Mouse (Mus musculus): ENCODE measurements around the gene Gm20878. TPM values are rescaled to one million over a fixed set of nuclear protein-coding genes. Genes with fewer than 3 reads are reported as not detected.

The Gm20878 gene
- 3.9 and 4.7 TPM in 2 replicates for polyA plus RNA-seq (2012; rRNA removed)

DNA sequence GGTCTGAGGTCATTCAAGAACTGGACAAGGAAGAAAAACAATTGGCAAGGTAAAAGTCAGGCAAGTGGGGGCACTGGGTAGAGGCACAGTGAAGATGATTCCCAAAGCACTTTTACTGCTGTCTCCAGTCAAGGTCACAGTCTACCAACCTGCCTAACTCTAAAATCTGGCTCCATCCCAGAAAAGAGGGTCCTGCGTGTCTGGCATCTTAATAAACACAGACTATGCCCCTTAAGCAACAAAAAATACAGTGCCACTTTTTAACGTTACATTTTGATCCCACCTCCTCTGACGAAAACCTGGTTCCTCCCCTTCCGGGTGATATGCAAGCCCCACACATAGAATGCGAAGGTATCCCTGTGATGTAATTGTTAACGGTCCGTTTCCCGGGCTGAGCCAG is at the start of gene Gm20878:
TSS of gene Gm20878 (plus strand) at position 301 of the 400 bp plus-strand sequence.

DNA sequence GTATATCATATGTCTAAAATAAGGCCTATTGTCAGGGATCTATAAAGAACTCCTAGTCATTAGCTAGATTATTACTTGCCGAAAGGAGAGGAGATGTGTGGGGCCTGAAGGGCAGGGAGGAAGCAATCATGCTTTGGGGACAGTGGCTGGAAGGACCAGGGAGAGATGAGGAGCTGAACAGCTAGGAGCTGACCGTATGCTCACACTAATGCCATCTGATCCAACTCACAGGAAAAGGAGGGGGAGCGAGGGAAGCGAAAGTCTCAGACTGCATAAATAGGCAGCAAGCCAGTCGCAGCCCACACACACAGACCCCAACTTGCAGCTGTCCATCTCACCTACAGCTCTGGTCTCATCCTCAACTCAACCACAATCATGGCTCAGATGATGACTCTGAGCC is 38.1 kb upstream of the Gm20878 start, which contains the start of gene Gm21541:
TSS of gene Gm21541 (plus strand) at position 301 of the 400 bp plus-strand sequence.

DNA sequence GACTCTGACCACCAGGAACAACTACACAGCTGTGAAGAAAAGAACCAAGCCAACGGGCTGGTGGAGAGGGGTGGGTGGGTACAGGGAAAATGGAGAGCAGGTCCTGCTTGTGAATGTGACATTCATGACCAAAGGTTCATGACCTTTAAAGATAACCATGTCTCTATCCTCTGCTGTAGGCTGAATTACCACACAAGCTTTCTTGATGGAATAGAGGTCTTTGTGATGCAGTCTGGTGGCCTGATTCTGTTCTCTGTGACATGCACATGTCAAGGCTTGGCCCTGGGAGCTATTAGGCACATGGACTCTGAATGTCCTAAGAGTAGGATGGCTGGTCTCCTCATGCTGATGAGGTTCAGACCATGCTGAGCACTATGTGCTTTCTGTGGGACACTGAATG is 24.4 kb downstream of the Gm20878 start, which contains the start of gene Fam205a4:
TSS of gene Fam205a4 (plus strand) at position 301 of the 400 bp plus-strand sequence.

Other genes starting within 250 kb of the Gm20878 start
- 63.3 and 84.9 TPM in 2 replicates for gene Cntfr, start 244.5 kb upstream of the Gm20878 start, polyA plus RNA-seq (2012; rRNA removed)
- 34.2 and 80.9 TPM in 2 replicates for gene Il11ra1, start 241.6 kb upstream of the Gm20878 start, polyA plus RNA-seq (2012; rRNA removed)
- 56.4 and 56.9 TPM in 2 replicates for gene Rpp25l, start 228.0 kb upstream of the Gm20878 start, polyA plus RNA-seq (2012; rRNA removed)
- 159 and 165 TPM in 2 replicates for gene Dctn3, start 218.4 kb upstream of the Gm20878 start, polyA plus RNA-seq (2012; rRNA removed)
- 0.44 and 0.69 TPM in 2 replicates for gene Arid3c, start 210.4 kb upstream of the Gm20878 start, polyA plus RNA-seq (2012; rRNA removed)
- 66.6 and 88.5 TPM in 2 replicates for gene Galt, start 186.3 kb upstream of the Gm20878 start, polyA plus RNA-seq (2012; rRNA removed)
- gene Sigmar1, start 185.4 kb upstream of the Gm20878 start, polyA plus RNA-seq (2012; rRNA removed) = 55.0 and 62.8 TPM in 2 replicates
- gene Ccl27a, start 167.3 kb upstream of the Gm20878 start, polyA plus RNA-seq (2012; rRNA removed) = 367 and 380 TPM in 2 replicates
- gene Gm21541, start 38.0 kb upstream of the Gm20878 start, polyA plus RNA-seq (2012; rRNA removed) = not detected in 2 replicates
- 2.1 and 2.4 TPM in 2 replicates for gene Fam205a4, start 24.5 kb downstream of the Gm20878 start, polyA plus RNA-seq (2012; rRNA removed)
- 0.77 and 1.3 TPM in 2 replicates for gene Gm21093, start 93.2 kb downstream of the Gm20878 start, polyA plus RNA-seq (2012; rRNA removed)
- gene Gm3893, start 149.6 kb downstream of the Gm20878 start, polyA plus RNA-seq (2012; rRNA removed) = not detected in 2 replicates
- gene Gm13304, start 173.2 kb downstream of the Gm20878 start, polyA plus RNA-seq (2012; rRNA removed) = not detected in 2 replicates
- gene Gm13306, start 211.9 kb downstream of the Gm20878 start, polyA plus RNA-seq (2012; rRNA removed) = 0.48 and 0.69 TPM in 2 replicates
- 0.16 TPM in 1 of 2 replicates, not detected in the other for gene Gm13305, start 227.0 kb downstream of the Gm20878 start, polyA plus RNA-seq (2012; rRNA removed)

All from central nervous system, embryonic 14 days (tissue).